Mouse (Mus musculus) liver, adult 2 months (tissue): Measurements from ENCODE around the gene Cdh13. TPM values are rescaled to one million over a fixed set of nuclear protein-coding genes. Genes with fewer than 3 reads are reported as not detected.

ENCODE experiments used
- DNase-seq: peaks from one replicate; pipeline ENCODE4 v3.0.0-alpha.2; 2011; ENCODE audit warnings: low read depth, low spot score; ENCODE audit errors: extremely low read depth
- H3K27ac ChIP-seq: fragments of 200-500 bp; replicated peaks from 2 replicates; pipeline ENCODE4 v1.5.1; 2012; ENCODE audit warnings: low read depth, mild to moderate bottlenecking, control low read depth, inconsistent platforms, low read length; ENCODE audit not compliant: insufficient read depth
- H3K27me3 ChIP-seq: fragments of 200-500 bp; 2 replicates; pipeline ENCODE4 v1.6.1; 2012; ENCODE audit warnings: mild to moderate bottlenecking, moderate library complexity, low read length, inconsistent platforms; ENCODE audit not compliant: control insufficient read depth, insufficient read depth
- H3K36me3 ChIP-seq: fragments of 200-500 bp; 2 replicates; pipeline ENCODE4 v1.6.1; 2012; ENCODE audit warnings: low read length, inconsistent platforms; ENCODE audit not compliant: control insufficient read depth, insufficient read depth
- H3K4me1 ChIP-seq: fragments of 200-500 bp; 2 replicates; pipeline ENCODE4 v1.6.1; 2011; ENCODE audit warnings: low read length; ENCODE audit not compliant: control insufficient read depth, insufficient read depth
- H3K4me3 ChIP-seq: fragments of 200-500 bp; 2 replicates; pipeline ENCODE4 v1.5.1; 2011; ENCODE audit warnings: low read depth, mild to moderate bottlenecking, control low read depth, low read length, moderate library complexity; ENCODE audit not compliant: insufficient read depth
- H3K79me2 ChIP-seq: fragments of 200-500 bp; 2 replicates; pipeline ENCODE4 v1.6.1; 2012; ENCODE audit warnings: inconsistent platforms, mild to moderate bottlenecking, low read length, moderate library complexity; ENCODE audit not compliant: control insufficient read depth, insufficient read depth
- H3K9ac ChIP-seq: fragments of 200-500 bp; 2 replicates; pipeline ENCODE4 v1.6.1; 2012; ENCODE audit warnings: low read depth, mild to moderate bottlenecking, control low read depth, inconsistent platforms, low read length
- CTCF ChIP-seq: fragments of 200-500 bp; IDR thresholded peaks from 2 replicates; pipeline ENCODE4 v1.5.1; 2011; ENCODE audit warnings: low read depth, low read length, control low read depth
- POLR2A ChIP-seq: fragments of 200-500 bp; IDR thresholded peaks from 2 replicates; pipeline ENCODE4 v1.6.1; 2011; ENCODE audit warnings: low read length, control low read depth; ENCODE audit not compliant: insufficient read depth; ENCODE audit errors: extremely low read depth
- WGBS: fragments of 180-500 bp; shearing (Covaris S2); methylation state at CpG from one replicate; pipeline ENCODE4 v1.1.7; 2018; 5-methylcytosine and 5-hydroxymethylcytosine counted together
- polyA plus RNA-seq: library from polyadenylated mRNA; depleted of rRNA; stranded (reverse); fragments of >200 nt; gene quantifications from 2 replicates; pipeline ENCODE4 v1.2.3, GENCODE M21; 2012
- total RNA-seq: library from RNA; depleted of rRNA; stranded (reverse); fragments of >200 nt; gene quantifications from 2 replicates; pipeline ENCODE4 v1.2.3, GENCODE M21; 2014

Gene Cdh13
- total and polyA plus RNA-seq, 2 experiments, result 1.5 to 2.1 TPM

GRCm38 (mm10) chr8:118249923-118250322 is 33.6 kb upstream of the Cdh13 start:
- H3K27ac ChIP-seq, result no peak overlapping the region
- H3K36me3 ChIP-seq, result no peaks in the 10 kb centered on the region
- no peak for DNase-seq
- H3K9ac ChIP-seq, result no peak overlapping the region
- H3K27me3 ChIP-seq, result peaks cover 2% of the 10 kb centered on the region; the same call in 1 of the 2 replicates
- no peaks in the 10 kb centered on the region for H3K79me2 ChIP-seq
- no peaks in the 10 kb centered on the region for H3K4me1 ChIP-seq
- H3K4me3 ChIP-seq, result no peak overlapping the region
- TF ChIP-seq CTCF, result no peak
- no peak for TF ChIP-seq POLR2A
- 77% methylated on average over 7 of the region's 7 CpGs for WGBS

GRCm38 (mm10) chr8:118263117-118263516 is 20.4 kb upstream of the Cdh13 start:
- no peaks in the 10 kb centered on the region for H3K79me2 ChIP-seq
- 58% methylated on average over 4 of the region's 4 CpGs for WGBS
- H3K4me1 ChIP-seq, result no peaks in the 10 kb centered on the region
- no peak for DNase-seq
- no peak overlapping the region for H3K27ac ChIP-seq
- no peak overlapping the region for H3K4me3 ChIP-seq
- no peaks in the 10 kb centered on the region for H3K36me3 ChIP-seq
- no peak overlapping the region for H3K9ac ChIP-seq
- H3K27me3 ChIP-seq, result no peaks in the 10 kb centered on the region
- no peak for TF ChIP-seq CTCF
- no peak for TF ChIP-seq POLR2A

GRCm38 (mm10) chr8:118270751-118271402 is 12.7 kb upstream of the Cdh13 start:
- no peak overlapping the region for H3K9ac ChIP-seq
- WGBS, result 68% methylated on average over 7 of the region's 7 CpGs
- H3K4me3 ChIP-seq, result no peak overlapping the region
- no peaks in the 10 kb centered on the region for H3K79me2 ChIP-seq
- no peak for DNase-seq
- H3K27ac ChIP-seq, result no peak overlapping the region
- no peak for TF ChIP-seq POLR2A
- no peak for TF ChIP-seq CTCF
- H3K27me3 ChIP-seq, result no peaks in the 10 kb centered on the region
- H3K4me1 ChIP-seq, result no peaks in the 10 kb centered on the region
- H3K36me3 ChIP-seq, result no peaks in the 10 kb centered on the region

GRCm38 (mm10) chr8:118272493-118272892 is 11.0 kb upstream of the Cdh13 start:
- WGBS, result 93% methylated on average over 1 of the region's 1 CpGs
- Histone ChIP-seq H3K27me3 (no peaks in the 10 kb centered on the region), H3K4me1 (no peaks in the 10 kb centered on the region), H3K4me3 (no peak overlapping the region), H3K36me3 (no peaks in the 10 kb centered on the region), H3K79me2 (no peaks in the 10 kb centered on the region), H3K9ac (no peak overlapping the region), H3K27ac (no peak overlapping the region)
- no peak for DNase-seq
- TF ChIP-seq CTCF, result no peak
- TF ChIP-seq POLR2A, result no peak

GRCm38 (mm10) chr8:118274243-118274642 is 9.3 kb upstream of the Cdh13 start:
- Histone ChIP-seq H3K9ac (no peak overlapping the region), H3K79me2 (no peaks in the 10 kb centered on the region), H3K27me3 (no peaks in the 10 kb centered on the region), H3K4me1 (no peaks in the 10 kb centered on the region), H3K36me3 (no peaks in the 10 kb centered on the region), H3K27ac (no peak overlapping the region), H3K4me3 (no peak overlapping the region)
- 79% methylated on average over 9 of the region's 9 CpGs for WGBS
- no peak for TF ChIP-seq POLR2A
- TF ChIP-seq CTCF, result no peak
- no peak for DNase-seq

GRCm38 (mm10) chr8:118274688-118275087 is 8.8 kb upstream of the Cdh13 start:
- Histone ChIP-seq H3K9ac (no peak overlapping the region), H3K36me3 (no peaks in the 10 kb centered on the region), H3K4me3 (no peak overlapping the region), H3K27ac (no peak overlapping the region), H3K79me2 (no peaks in the 10 kb centered on the region), H3K27me3 (no peaks in the 10 kb centered on the region), H3K4me1 (no peaks in the 10 kb centered on the region)
- peak; percentile 24 for DNase-seq
- WGBS, result 10% methylated on average over 4 of the region's 4 CpGs
- peak; percentile 78 for TF ChIP-seq CTCF
- TF ChIP-seq POLR2A, result no peak
